Mouse (Mus musculus) midbrain, embryonic 14.5 days (tissue): ENCODE results near the gene Selplg. TPM values are rescaled to one million over a fixed set of nuclear protein-coding genes. Genes with fewer than 3 reads are reported as not detected.

Source experiments
- ATAC-seq: fragments of 200-750 bp; cut with Nextera tagmentation; 2 replicates; pipeline ENCODE4 v1.8.0; 2017; ENCODE audit warnings: moderate number of reproducible peaks, moderate library complexity; ENCODE audit not compliant: low FRiP score, low TSS enrichment
- DNase-seq: peaks from one replicate; pipeline ENCODE4 v3.0.0-alpha.2; 2015
- H3K27ac ChIP-seq: fragments of 300-500 bp; sonication (generic); replicated peaks from 2 replicates; pipeline ENCODE4 v1.5.1; 2014; ENCODE audit warnings: mild to moderate bottlenecking, low read depth, low read length, moderate library complexity
- H3K27me3 ChIP-seq: fragments of 300-500 bp; sonication (generic); 2 replicates; pipeline ENCODE4 v1.6.1; 2014; ENCODE audit warnings: low read length, control low read depth, mixed read lengths; ENCODE audit not compliant: control insufficient read depth, insufficient read depth
- H3K36me3 ChIP-seq: fragments of 300-500 bp; sonication (generic); 2 replicates; pipeline ENCODE4 v1.6.1; 2014; ENCODE audit warnings: low read length, control low read depth; ENCODE audit not compliant: control insufficient read depth, insufficient read depth
- H3K4me1 ChIP-seq: fragments of 300-500 bp; sonication (generic); 2 replicates; pipeline ENCODE4 v1.6.1; 2014; ENCODE audit warnings: mild to moderate bottlenecking, antibody characterized with exemption, low read length, control low read depth; ENCODE audit not compliant: control insufficient read depth, insufficient read depth
- H3K4me2 ChIP-seq: fragments of 300-500 bp; sonication (generic); 2 replicates; pipeline ENCODE4 v1.6.1; 2014; ENCODE audit warnings: mild to moderate bottlenecking, low read length, moderate library complexity
- H3K4me3 ChIP-seq: fragments of 300-500 bp; sonication (generic); replicated peaks from 2 replicates; pipeline ENCODE4 v1.5.1; 2014; ENCODE audit warnings: low read depth, low read length
- H3K9ac ChIP-seq: fragments of 300-500 bp; sonication (generic); replicated peaks from 2 replicates; pipeline ENCODE4 v1.6.1; 2014; ENCODE audit warnings: mild to moderate bottlenecking, low read length, moderate library complexity
- H3K9me3 ChIP-seq: fragments of 300-500 bp; sonication (generic); 2 replicates; pipeline ENCODE4 v1.6.1; 2016; ENCODE audit warnings: low read length, control low read depth, mixed read lengths; ENCODE audit not compliant: control insufficient read depth
- WGBS: fragments of 180-500 bp; shearing (Covaris S2); extraction: QIAGEN DNeasy Blood & Tissue Kit; methylation state at CpG from one replicate; pipeline ENCODE4 v1.1.7; 2014; 5-methylcytosine and 5-hydroxymethylcytosine counted together
- polyA plus RNA-seq: library from polyadenylated mRNA; unstranded; fragments of >200 nt; fragmentation: Nextera tagmentation; extraction: Ambion mirVana; gene quantifications from 2 replicates; pipeline ENCODE4 v1.2.1, GENCODE M21; 2014

Selplg gene
- polyA plus RNA-seq, 1 experiment from 2014 or later = 2.6 TPM

DNA sequence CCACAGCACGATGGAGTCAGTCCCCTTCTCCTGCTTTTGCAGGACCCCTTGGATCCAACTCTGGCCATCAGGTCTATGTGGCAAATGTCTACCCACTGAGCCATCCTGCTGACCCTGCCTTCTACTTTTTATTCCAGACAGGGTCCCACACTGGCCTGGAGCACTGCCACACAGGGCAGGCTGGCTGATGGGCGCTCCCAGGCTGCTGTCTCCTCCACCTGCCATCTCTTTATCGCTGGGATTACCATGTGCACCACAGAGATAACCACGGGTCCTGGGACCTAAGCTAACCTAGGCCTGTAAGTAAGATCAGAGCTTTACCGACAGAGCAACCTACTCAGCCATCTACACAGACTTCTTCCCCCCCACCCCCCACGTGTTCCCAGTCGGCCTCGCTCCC is 14.2 kb upstream of the Selplg start:
- no peak for ATAC-seq
- H3K27me3 ChIP-seq = no peaks in the 10 kb centered on the region
- H3K36me3 ChIP-seq = peaks cover 94% of the 10 kb centered on the region
- H3K4me3 ChIP-seq = no peak overlapping the region
- WGBS = 92% methylated on average over 8 of the region's 8 CpGs
- no peak overlapping the region for H3K27ac ChIP-seq
- no peak overlapping the region for H3K9ac ChIP-seq
- H3K4me2 ChIP-seq = no peak overlapping the region
- no peaks in the 10 kb centered on the region for H3K9me3 ChIP-seq
- H3K4me1 ChIP-seq = no peaks in the 10 kb centered on the region
- DNase-seq = no peak

DNA sequence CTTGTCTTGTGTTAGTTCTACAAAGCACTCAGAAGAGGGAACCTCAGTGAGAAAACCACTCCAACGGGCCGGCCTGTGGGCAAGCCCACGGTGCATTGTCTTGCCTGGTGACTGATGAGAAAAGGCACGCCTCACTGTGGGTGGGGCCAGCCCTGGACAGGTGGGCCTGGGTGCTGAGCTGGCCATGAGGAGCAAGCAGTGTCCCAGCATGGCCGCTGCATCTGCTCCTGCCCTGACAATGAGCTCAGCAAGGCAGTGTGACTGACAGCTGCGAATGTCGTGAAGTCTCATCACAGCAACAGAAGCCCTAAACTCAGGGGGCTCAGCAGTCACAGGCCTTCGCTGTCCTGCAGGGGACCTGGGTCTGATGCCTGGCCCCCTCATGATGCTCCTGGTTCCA is 13.2 kb upstream of the Selplg start:
- 86% methylated on average over 8 of the region's 8 CpGs for WGBS

DNA sequence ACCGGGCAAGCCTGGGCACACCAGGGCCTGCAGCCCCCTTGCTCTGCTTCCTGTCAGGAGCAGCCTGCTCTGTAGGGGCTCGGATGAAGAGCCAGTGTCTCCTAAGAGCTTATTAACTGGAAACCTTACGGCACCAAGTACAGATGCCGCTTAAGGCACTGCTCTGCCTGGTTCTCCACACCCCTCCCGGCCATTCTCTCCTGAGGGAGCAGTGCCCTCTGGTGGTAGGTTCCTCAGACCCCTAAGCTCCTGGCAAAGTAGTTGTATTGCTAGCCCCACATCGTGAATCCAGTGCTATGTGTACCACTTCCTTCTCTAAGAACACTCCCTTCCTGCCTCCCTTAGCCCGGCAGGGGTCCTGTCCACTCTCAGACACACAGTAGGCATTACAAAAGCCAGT is 12.3 kb upstream of the Selplg start:
- Histone ChIP-seq H3K4me3 (no peak overlapping the region), H3K9ac (no peak overlapping the region), H3K4me2 (no peak overlapping the region), H3K27ac (no peak overlapping the region), H3K9me3 (no peaks in the 10 kb centered on the region), H3K4me1 (no peaks in the 10 kb centered on the region), H3K27me3 (no peaks in the 10 kb centered on the region), H3K36me3 (peaks cover 81% of the 10 kb centered on the region)
- DNase-seq = peak; percentile 69
- 71% methylated on average over 7 of the region's 7 CpGs for WGBS
- ATAC-seq = no peak

More for the DNA sequence above, 13.2 kb upstream of the Selplg start:
- ATAC-seq (no peak), DNase-seq (no peak)
- H3K4me3 ChIP-seq = no peak overlapping the region
- no peaks in the 10 kb centered on the region for H3K4me1 ChIP-seq
- H3K4me2 ChIP-seq = no peak overlapping the region
- H3K36me3 ChIP-seq = peaks cover 86% of the 10 kb centered on the region
- no peaks in the 10 kb centered on the region for H3K9me3 ChIP-seq
- H3K27ac ChIP-seq = no peak overlapping the region
- H3K9ac ChIP-seq = no peak overlapping the region
- no peaks in the 10 kb centered on the region for H3K27me3 ChIP-seq

DNA sequence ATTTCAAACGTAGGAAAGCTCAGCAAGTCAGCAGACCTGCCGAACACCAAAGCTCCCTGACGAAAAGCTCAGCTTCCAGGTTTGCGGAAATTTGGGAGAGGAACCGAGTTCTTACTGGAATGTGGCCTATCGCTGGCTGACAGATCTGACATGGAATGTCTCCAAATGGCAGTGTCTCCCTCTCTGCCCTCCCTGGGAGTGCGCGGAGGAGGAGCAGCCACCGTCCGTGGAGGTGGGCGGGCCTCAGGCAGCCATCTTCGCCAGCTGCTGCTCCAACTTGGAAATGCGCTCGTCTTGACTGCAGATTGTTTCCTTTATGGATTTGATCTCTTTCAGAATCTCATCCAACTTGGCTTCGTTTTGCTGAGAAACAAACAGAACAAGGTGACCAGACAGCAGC is 11.7 kb upstream of the Selplg start:
- H3K9ac ChIP-seq = no peak overlapping the region
- ATAC-seq = no peak
- no peak overlapping the region for H3K4me2 ChIP-seq
- 87% methylated on average over 15 of the region's 15 CpGs for WGBS
- no peak overlapping the region for H3K4me3 ChIP-seq
- no peak overlapping the region for H3K27ac ChIP-seq
- H3K36me3 ChIP-seq = peaks cover 77% of the 10 kb centered on the region
- DNase-seq = no peak
- no peaks in the 10 kb centered on the region for H3K27me3 ChIP-seq
- no peaks in the 10 kb centered on the region for H3K9me3 ChIP-seq
- no peaks in the 10 kb centered on the region for H3K4me1 ChIP-seq

DNA sequence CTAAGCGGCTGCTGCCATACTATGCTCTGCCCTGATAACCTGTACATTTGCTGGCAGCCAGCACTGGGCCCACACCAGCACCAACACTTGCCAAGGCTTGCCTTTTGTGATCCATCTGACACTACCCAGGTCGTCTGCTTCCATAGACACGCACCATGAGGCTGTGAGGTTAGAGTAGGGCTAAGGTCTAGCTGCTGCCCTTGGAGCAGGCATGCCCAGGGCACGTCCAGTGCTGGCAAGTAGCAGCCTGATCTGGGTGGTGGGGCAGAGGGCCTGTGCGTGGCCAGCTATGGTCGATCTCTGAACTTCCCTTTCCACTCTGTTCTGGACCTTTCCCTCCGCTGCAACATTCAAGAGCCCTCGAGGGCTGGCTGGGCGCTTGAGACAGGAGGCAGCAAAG is 10.5 kb upstream of the Selplg start:
- Histone ChIP-seq H3K4me2 (no peak overlapping the region), H3K27me3 (no peaks in the 10 kb centered on the region), H3K36me3 (peaks cover 68% of the 10 kb centered on the region), H3K4me1 (no peaks in the 10 kb centered on the region), H3K9me3 (no peaks in the 10 kb centered on the region), H3K4me3 (no peak overlapping the region), H3K9ac (no peak overlapping the region), H3K27ac (no peak overlapping the region)
- 96% methylated on average over 9 of the region's 9 CpGs for WGBS
- DNase-seq = no peak
- ATAC-seq = no peak

DNA sequence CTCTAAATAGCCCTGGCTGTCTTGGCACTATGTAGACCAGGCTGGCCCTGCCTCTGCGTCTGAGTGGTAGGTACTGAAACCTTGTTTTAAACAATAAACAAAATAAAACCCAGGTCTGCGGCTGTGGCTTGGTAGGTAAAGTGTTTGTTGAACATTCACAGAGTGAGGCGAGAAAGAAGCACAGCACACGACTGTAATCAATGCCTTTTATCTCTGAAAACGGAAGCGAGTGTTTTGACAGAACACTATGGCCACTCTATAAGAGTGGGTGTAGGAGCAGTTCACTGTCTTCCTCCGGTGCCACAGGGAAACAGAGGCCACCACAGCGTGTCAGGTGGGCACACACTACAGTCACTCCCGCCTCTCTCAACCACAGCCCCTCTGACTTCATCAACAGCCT is 9.8 kb upstream of the Selplg start:
- Histone ChIP-seq H3K36me3 (peaks cover 61% of the 10 kb centered on the region), H3K9ac (no peak overlapping the region), H3K4me1 (no peaks in the 10 kb centered on the region), H3K4me3 (no peak overlapping the region), H3K9me3 (no peaks in the 10 kb centered on the region), H3K27ac (no peak overlapping the region), H3K4me2 (no peak overlapping the region), H3K27me3 (no peaks in the 10 kb centered on the region)
- DNase-seq = no peak
- WGBS = 96% methylated on average over 9 of the region's 9 CpGs
- no peak for ATAC-seq

DNA sequence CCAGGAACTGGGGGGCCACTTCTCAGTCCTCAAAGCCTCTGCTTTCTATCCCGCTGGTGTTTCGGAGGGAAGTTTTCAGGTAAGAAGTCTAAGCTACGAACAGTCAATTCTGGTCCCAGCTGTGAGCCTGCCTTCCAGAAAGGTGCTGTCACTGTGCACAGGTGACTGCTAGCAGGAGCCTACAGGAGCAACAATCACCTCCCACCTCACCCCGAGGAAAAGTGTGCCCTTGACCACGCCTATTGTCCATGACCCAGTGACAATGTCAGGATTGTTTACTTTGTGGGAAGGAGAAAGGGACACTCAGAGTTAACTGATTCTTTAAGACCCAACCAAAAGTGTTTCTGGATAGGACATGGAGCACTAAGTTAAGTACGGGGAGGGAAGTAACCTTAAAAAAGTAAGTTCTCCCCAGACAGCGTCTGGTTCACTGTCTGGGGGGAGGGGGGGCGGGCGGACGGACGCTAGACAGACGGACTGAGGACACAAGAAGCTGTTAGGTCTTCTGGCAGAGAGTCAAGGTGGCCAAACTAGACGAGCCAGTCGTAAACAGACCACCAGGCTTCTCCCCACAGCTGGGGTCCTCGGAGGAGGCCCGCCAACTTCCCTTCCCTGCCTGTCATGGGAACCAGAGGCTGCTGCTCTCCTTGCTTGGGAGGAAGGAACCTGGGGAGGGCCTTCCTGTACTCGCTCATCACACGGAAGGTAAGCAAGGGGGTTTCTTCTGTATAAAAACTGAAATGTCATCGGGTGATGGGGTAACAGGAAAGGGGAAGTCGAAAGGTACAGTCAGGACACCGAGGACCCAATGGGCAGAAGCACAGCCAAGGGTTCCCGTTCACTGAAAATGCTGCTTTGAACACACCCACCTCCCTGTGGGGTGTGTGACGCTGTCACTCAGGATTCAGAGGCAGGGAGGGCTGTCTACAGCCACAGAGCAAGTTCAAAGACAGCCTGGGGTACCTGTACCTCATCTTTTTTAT is 9.1 kb upstream of the Selplg start:
- no peak overlapping the region for H3K4me3 ChIP-seq

DNA sequence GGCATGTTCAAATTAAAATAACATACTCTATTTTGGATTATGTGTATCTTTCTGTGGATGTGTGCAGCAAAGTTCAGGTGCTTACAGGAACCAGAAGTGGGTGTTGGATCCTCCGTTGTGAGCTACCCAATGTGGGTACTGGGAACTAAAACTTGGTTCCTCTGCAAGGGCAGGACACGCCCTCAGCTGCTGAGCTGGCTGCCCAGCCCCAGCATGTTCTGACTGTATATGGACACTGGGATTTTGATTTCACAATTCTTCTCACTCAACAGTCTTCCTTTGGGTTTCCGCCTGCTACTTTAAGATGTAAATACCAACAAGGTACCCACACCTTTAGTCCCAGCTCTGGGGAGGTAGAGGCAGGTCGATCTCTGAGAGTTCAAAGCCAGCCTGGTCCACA is 8.0 kb upstream of the Selplg start:
- no peak overlapping the region for H3K4me2 ChIP-seq
- H3K27me3 ChIP-seq = no peaks in the 10 kb centered on the region
- WGBS = 92% methylated on average over 4 of the region's 4 CpGs
- H3K4me3 ChIP-seq = no peak overlapping the region
- ATAC-seq (no peak), DNase-seq (no peak)
- H3K9ac ChIP-seq = no peak overlapping the region
- H3K9me3 ChIP-seq = no peaks in the 10 kb centered on the region
- peaks cover 43% of the 10 kb centered on the region for H3K36me3 ChIP-seq
- no peaks in the 10 kb centered on the region for H3K4me1 ChIP-seq
- H3K27ac ChIP-seq = no peak overlapping the region

More for the DNA sequence above, 9.1 kb upstream of the Selplg start:
- Histone ChIP-seq H3K4me2 (no peak overlapping the region), H3K27me3 (no peaks in the 10 kb centered on the region), H3K9ac (no peak overlapping the region), H3K27ac (no peak overlapping the region), H3K9me3 (no peaks in the 10 kb centered on the region), H3K36me3 (peaks cover 54% of the 10 kb centered on the region), H3K4me1 (no peaks in the 10 kb centered on the region)
- DNase-seq (no peak), ATAC-seq (no peak)
- WGBS = 90% methylated on average over 23 of the region's 23 CpGs

DNA sequence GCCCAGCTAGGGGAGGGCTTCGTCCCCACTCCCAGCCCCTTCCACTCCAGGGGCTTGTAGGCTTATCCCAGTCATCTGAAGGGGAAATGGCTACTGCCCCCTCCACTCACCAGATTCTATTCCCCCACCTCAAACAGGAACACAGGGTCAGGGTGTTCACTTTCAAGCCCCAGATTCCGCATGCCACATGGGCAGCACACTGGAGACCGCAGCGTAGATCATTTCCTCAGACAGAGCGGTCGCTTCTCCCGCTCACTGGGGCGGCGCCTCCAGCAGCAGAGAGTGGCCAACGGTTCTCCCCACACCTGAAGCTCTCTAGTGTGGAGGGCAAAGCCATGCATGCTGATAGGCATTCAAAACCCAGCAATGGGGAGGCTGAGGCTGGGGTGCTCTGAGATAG is 4.5 kb upstream of the Selplg start:
- 88% methylated on average over 10 of the region's 10 CpGs for WGBS

More for the DNA sequence above, 4.5 kb upstream of the Selplg start:
- H3K36me3 ChIP-seq = peaks cover 9% of the 10 kb centered on the region
- no peak overlapping the region for H3K9ac ChIP-seq
- H3K27ac ChIP-seq = no peak overlapping the region
- no peaks in the 10 kb centered on the region for H3K9me3 ChIP-seq
- no peak for DNase-seq
- H3K4me1 ChIP-seq = no peaks in the 10 kb centered on the region
- H3K27me3 ChIP-seq = no peaks in the 10 kb centered on the region
- no peak overlapping the region for H3K4me3 ChIP-seq
- H3K4me2 ChIP-seq = no peak overlapping the region
- ATAC-seq = no peak
